Mouse (Mus musculus) left cerebral cortex, postnatal 25 days (tissue): Measurements from ENCODE around the gene Kcnab2. TPM values are rescaled to one million over a fixed set of nuclear protein-coding genes. Genes with fewer than 3 reads are reported as not detected.

Experiments used
- DNase-seq, 2 experiments: peaks; one replicate each; pipeline ENCODE4 v3.0.0; 2022; ENCODE audit warnings: low spot score in 2 of 2, mixed read lengths in 1 of 2
- intact Hi-C: fragments of 180-260 bp; cut with DNase I; formaldehyde crosslinking; loops from one replicate; pipeline ENCODE4 v1.15.1; 2025
- total RNA-seq, 2 experiments: library from RNA; stranded (reverse); gene quantifications; 2 replicates each; pipeline ENCODE4 v1.2.3; 2021

Kcnab2 gene
- total RNA-seq, 2 experiments from 2014 or later = 319 to 332 TPM

GRCm38 (mm10) chr4:152406531-152406930 is 71.1 kb downstream of the Kcnab2 start:
- intact Hi-C loops = no loop called here

GRCm38 (mm10) chr4:152405671-152406201 is 71.9 kb downstream of the Kcnab2 start:
- DNase-seq = peak in 1 of 2 experiments; percentile 65
- intact Hi-C loops = no loop called here

More at GRCm38 (mm10) chr4:152406531-152406930, 71.1 kb downstream of the Kcnab2 start:
- peak in 1 of 2 experiments; percentile 35 for DNase-seq

- DNase-seq = peak in 1 of 2 experiments; percentile 81
- intact Hi-C loops = no loop called here
These were observed 72.5 kb downstream of the Kcnab2 start for GRCm38 (mm10) chr4:152405143-152405542.

GRCm38 (mm10) chr4:152398926-152399325 is 78.7 kb downstream of the Kcnab2 start:
- intact Hi-C loops = no loop called here
- DNase-seq = no peak

- DNase-seq = no peak
- intact Hi-C loops = no loop called here
These were observed 85.0 kb downstream of the Kcnab2 start for GRCm38 (mm10) chr4:152392627-152393026.

GRCm38 (mm10) chr4:152392192-152392591 is 85.5 kb downstream of the Kcnab2 start:
- intact Hi-C loops = no loop called here
- peak in 1 of 2 experiments; percentile 79 for DNase-seq

- peak; percentile 38 to 39 for DNase-seq
- intact Hi-C loops = no loop called here
These were observed 92.0 kb downstream of the Kcnab2 start for GRCm38 (mm10) chr4:152385644-152386043.

- intact Hi-C loops = no loop called here
- no peak for DNase-seq
These were observed 95.0 kb downstream of the Kcnab2 start for GRCm38 (mm10) chr4:152382528-152383252.

GRCm38 (mm10) chr4:152365228-152365627 is 112.4 kb downstream of the Kcnab2 start:
- DNase-seq = no peak
- intact Hi-C loops = no loop called here

- intact Hi-C loops = no loop called here
- no peak for DNase-seq
These were observed 115.5 kb downstream of the Kcnab2 start for GRCm38 (mm10) chr4:152362180-152362579.

GRCm38 (mm10) chr4:152360855-152361254 is 116.8 kb downstream of the Kcnab2 start:
- no peak for DNase-seq
- intact Hi-C loops = no loop called here

GRCm38 (mm10) chr4:152359700-152360099 is 118.0 kb downstream of the Kcnab2 start:
- intact Hi-C loops = no loop called here
- no peak for DNase-seq

GRCm38 (mm10) chr4:152355672-152356071 is 122.0 kb downstream of the Kcnab2 start:
- no peak for DNase-seq
- intact Hi-C loops = no loop called here

GRCm38 (mm10) chr4:152353886-152354637 is 123.6 kb downstream of the Kcnab2 start:
- DNase-seq = no peak
- intact Hi-C loops = no loop called here

- intact Hi-C loops = no loop called here
- DNase-seq = peak in 1 of 2 experiments; percentile 60
These were observed 126.0 kb downstream of the Kcnab2 start for GRCm38 (mm10) chr4:152351422-152352305.

- intact Hi-C loops = no loop called here
- peak; percentile 22 to 83 for DNase-seq
These were observed 126.8 kb downstream of the Kcnab2 start for GRCm38 (mm10) chr4:152350722-152351421.

- peak; percentile 83 to 94 for DNase-seq
- intact Hi-C loops = loop anchor here (5.0 kb wide), 1 partner anchor 127 kb away; the partner anchor contains the start of genes Kcnab2 and Nphp4
These were observed 127.8 kb downstream of the Kcnab2 start for GRCm38 (mm10) chr4:152349837-152350381.

GRCm38 (mm10) chr4:152345120-152345889 is 132.4 kb downstream of the Kcnab2 start:
- intact Hi-C loops = loop anchor here (5.0 kb wide), 1 partner anchor 132 kb away; the partner anchor contains the start of genes Kcnab2 and Nphp4
- DNase-seq = peak; percentile 56 to 84
